Mouse (Mus musculus): ENCODE data around the gene C130026I21Rik.
"Not testable (repeated sequence)": the region's sequence is repeated elsewhere in the genome, so short reads cannot be mapped to it uniquely, and the experiment has no call there.

Gene C130026I21Rik

DNA sequence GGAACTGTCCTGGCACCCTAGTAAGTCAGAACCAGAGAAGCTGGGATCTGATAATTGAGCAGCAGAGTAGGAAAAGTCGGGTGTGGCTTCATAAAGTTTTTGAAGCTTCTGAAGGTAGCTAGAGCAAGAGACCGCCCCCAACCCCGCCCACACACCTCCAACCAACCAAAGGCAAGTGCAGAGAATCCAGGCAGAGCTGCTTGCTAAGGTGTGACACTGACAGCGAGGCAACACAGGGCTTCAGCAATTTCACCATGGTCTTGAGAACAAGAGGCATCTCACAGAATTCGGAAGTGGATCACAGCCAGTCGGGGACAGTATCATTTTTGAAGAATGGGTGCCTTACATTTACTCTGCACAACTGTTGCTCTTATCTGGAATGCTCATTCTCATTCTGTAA is at the start of gene C130026I21Rik:
C130026I21Rik (minus strand) TSS at position 101 of the 400 bp plus-strand sequence.
- ATAC-seq (ENCODE audit: low TSS enrichment) = not testable (repeated sequence)

DNA sequence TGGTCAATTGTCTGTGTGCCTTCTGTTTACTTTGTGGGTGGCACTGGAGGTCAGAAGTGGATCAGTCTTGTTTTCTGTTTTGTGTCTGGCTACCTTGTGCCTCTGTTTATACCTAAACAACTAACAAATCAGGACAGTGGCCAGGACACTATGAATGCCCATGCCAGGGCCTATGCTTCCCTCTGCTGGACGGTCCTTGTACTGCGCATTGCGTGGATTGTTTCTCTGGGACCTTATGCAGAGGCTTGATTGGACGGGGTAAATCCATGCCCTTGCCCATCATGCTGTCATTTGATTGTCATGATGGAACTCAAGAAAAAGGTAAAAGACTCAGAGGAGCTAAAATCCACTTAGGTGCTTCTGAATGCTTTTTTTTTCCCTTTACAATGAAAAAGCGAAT is 16.7 kb upstream of the C130026I21Rik start:
- ATAC-seq (ENCODE audit: low TSS enrichment) = not testable (repeated sequence)

DNA sequence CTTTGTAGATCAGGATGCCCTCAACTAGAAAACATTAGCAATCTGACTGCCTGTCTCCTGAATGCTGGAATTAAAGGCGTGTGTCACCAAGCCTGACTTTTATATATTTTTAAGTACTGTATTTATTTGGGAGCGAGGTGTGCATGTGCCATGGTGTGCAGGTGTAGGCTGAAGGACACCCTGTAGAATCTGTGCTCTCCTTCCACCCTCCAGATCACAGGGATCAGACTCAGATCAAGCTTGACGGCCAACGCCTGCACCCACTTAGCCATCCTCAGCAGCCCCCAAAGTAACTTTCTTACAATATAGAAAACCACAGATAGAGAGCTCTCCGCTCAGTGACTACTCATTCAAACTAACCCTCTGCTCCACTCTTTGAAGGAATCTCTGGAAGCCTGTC is 6.1 kb upstream of the C130026I21Rik start:
- not testable (repeated sequence) for ATAC-seq (ENCODE audit: low TSS enrichment)

DNA sequence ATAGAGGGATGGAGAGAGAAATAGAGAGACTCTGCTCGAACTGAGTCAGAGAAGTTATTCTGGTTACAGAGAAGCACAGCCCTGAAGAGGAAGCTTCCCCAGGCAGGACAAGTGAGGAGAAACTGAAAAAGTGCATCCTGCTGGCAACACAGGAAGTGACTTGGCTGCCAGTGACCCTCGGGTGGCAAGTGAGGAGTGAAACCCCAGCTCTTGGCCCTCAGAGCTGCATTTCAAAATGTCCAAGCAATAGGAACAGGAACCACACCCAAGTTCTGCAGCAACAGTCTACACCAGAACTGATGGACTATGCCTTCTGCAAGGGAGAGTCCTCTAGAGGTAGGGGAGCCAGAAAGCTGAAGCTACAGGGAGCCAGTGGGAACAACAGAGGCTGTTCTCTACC is 11.7 kb downstream of the C130026I21Rik start:
- not testable (repeated sequence) for ATAC-seq (ENCODE audit: low TSS enrichment)

DNA sequence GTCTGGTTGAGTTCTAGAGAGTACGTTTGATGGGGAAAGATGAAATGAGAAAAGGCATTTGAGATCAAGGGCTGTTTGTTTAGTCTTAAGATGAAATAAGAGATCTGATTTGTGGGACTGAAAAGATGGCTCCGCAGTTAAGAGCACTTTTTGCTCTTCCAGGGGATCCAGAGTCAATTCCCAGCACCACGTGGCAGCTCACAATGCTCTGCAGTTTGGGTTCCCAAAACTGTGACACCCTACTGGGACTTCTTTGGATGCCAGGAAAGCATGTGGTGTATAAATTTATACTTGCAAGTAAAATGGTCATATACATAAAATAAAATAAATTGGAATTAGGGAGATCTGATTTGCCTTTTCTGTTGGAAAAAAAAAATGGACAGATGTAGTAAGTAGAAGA is 15.1 kb downstream of the C130026I21Rik start:
- ATAC-seq (ENCODE audit: low TSS enrichment) = not testable (repeated sequence)

DNA sequence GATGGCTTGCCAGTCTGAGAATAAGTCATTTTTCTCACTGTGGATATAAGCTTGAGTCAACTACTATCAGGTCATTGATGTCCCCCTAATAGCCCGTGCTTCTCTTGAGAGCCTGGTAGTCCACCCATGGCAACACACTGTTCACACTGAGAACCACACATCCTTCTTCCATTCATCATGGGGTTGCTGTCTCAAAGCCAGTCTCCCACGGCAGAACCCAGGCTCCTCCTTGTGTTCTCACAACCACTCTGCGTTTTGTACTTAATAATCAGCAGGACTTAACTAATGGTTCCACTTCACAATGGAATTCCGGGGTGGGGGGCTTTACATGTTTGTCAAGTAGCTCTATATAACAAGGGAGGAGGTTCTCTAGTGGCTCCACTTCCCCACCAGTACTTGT is 19.2 kb downstream of the C130026I21Rik start:
- not testable (repeated sequence) for ATAC-seq (ENCODE audit: low TSS enrichment)

DNA sequence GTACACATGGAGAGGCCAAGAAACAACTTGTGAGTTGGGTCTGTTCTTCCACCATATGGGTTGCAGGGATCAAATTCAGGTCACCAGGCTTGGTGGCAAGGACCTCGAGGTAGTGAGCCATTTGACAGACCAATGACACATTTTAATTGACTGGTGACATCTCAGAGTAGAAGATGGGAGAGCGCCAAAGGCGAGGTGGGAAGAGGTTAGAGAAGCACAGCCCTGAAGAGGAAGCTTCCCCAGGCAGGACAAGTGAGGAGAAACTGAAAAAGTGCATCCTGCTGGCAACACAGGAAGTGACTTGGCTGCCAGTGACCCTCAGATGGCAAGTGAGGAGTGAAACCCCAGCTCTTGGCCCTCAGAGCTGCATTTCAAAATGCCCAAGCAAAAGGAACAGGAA is 21.4 kb downstream of the C130026I21Rik start:
- not testable (repeated sequence) for ATAC-seq (ENCODE audit: low TSS enrichment)

DNA sequence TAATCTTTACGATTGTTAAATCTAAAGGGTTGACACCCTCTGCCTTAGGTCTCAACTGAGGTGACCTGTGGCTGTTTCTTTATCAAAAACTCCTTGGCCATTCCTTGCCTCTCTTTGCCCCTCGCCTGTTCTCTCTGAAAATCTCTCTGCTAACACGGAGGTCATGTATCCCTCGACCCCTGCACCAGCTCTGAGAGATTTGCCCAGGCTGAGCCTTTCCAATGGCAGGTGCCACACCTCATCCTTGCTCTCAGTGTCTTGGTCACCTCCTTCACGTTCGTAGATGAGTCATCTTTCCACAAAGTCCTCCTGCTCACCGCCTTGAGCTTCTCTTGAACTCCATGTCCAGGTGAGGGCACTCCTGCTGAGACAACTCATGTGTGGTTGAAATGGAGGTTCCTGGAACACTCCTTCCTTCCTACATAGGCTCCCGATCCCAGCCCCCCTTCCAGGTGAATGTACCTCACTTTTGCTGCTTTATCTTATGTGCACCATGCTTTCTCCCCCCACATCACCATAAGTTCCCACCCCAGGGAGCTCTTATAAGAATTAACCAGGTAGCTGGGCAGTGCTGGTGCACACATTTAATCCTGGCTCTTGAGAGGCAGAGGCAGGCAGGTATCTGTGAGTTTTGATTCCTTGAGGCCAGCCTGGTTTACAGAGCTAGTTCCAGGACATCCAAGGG is 23.4 kb downstream of the C130026I21Rik start:
- ATAC-seq (ENCODE audit: low TSS enrichment) = not testable (repeated sequence)

DNA sequence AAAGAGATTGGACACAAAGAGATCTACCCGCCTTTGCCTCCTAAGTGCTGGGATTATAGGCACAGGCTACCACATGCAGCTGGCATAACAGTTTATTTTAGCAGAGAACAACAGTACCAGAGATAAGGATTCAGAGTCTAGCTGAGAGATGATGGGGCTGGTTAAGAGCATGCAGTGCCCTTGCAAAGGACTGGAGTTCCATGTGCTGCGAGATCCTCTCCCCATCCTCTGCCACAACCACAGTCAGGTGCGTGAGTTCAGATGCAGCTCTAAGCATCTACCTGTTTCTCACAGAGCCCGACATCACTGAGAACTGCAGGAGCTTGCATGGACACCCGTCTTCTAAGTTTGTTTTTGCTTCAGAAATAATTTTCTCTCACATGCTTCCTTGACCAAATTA is 24.1 kb downstream of the C130026I21Rik start:
- not testable (repeated sequence) for ATAC-seq (ENCODE audit: low TSS enrichment)

DNA sequence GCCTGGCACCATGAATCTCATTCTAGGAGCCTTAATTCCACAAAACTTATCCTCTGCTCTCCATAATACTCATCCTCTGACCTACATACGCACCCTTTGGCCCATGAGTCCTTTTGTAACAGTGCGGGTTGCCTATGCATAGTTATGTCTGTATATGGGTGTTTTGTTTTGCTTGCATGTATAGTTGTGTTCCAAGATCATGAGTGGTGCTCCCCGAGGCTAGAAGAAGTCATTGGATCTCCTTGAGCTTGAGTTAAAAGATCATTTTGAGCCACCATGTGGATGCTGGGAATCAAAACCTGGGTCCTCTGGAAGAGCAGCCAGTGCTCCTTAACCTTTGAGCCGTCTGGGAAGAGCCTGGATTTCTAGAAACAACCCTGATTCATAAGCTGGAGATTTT is 25.4 kb downstream of the C130026I21Rik start:
- ATAC-seq (ENCODE audit: low TSS enrichment) = not testable (repeated sequence)

DNA sequence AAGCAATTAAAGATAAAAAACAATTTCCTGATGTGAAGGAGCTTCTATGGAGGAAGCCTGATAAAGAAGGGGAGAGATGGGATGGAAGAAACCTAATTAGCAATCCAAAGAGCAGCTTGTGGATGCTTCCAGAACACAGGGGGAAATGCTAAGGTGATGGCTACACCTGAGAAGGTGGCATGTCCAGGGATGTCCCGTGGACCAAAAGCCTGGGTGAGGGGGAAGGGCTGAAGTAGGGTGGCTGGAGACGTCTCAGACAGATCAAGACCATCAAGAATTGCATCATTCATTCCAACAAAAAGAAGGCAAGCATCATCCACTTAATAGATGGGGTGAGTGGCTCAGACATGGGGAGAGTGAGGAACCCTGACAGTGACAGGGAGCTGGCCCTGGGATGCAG is 27.3 kb downstream of the C130026I21Rik start:
- ATAC-seq (ENCODE audit: low TSS enrichment) = not testable (repeated sequence)

DNA sequence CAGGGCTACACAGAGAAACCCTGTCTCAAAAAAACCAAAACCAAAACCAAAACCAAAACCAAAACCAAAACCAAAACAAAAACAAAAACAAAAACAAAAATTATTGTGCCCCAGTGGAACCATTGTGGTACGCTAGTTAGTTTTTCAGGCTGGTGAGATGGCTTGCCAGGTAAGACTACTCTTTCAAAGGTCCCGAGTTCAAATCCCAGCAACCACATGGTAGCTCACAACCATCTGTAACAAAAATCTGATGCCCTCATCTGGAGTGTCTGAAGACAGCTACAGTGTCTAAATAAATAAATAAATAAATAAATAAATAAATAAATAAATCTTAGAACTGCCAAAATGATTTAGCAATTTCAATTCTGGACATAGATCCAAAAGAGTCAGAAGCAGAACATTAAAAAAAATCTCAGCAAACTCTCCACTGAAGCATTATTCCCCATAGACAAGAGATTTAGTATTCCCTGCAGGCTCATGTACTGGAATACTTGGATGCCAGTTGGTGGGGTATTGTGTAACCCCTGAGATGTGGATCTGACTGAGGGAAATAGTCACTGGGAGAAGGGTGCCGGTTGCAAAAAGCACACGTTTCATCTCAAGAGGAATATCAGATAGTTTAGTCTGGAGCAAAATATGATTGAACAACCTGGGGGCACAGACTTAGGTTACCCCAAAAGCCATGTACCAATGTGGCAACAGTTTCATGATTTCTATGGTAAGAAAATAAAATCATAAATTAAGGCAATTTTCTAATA is 31.2 kb downstream of the C130026I21Rik start:
- ATAC-seq (ENCODE audit: low TSS enrichment) = not testable (repeated sequence)

DNA sequence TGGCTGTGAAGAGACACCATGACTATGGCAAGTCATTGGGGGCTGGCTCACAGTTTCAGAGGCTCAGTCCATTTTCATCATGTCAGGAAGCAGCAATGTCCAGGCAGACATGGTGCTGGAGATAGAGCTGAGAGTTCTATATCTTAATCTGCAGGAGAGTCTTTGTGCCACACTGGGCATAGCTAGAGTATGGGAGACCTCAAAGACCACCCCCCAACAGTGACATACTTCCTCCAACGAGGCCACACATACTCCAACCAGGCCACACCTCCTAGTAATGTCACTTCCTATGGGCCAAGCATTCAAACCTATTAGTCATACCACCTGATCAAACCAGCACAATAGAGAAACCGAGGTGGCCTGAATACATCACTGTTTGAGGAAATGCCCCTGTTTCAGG is 63.8 kb downstream of the C130026I21Rik start:
- not testable (repeated sequence) for ATAC-seq (ENCODE audit: low TSS enrichment)

DNA sequence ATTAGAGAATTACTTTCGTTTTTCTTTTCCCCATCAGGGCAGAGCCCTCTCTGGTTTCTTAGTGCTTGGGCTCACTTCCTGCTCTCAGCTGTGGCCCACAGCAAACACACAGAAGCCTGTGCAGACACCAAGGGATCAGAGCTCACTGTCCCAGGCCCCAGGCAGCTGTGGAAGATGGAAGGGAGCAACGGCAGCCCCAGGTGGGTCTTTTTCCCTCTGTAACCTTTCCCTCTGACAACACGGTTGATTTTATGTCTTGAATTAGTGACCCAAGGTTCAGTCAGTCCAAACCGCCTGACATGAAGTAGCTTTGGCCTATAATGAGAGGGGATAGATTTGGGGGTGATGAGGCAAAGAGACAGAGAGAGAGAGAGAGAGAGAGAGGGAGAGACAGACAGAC is 70.8 kb downstream of the C130026I21Rik start:
- ATAC-seq (ENCODE audit: low TSS enrichment) = not testable (repeated sequence)

DNA sequence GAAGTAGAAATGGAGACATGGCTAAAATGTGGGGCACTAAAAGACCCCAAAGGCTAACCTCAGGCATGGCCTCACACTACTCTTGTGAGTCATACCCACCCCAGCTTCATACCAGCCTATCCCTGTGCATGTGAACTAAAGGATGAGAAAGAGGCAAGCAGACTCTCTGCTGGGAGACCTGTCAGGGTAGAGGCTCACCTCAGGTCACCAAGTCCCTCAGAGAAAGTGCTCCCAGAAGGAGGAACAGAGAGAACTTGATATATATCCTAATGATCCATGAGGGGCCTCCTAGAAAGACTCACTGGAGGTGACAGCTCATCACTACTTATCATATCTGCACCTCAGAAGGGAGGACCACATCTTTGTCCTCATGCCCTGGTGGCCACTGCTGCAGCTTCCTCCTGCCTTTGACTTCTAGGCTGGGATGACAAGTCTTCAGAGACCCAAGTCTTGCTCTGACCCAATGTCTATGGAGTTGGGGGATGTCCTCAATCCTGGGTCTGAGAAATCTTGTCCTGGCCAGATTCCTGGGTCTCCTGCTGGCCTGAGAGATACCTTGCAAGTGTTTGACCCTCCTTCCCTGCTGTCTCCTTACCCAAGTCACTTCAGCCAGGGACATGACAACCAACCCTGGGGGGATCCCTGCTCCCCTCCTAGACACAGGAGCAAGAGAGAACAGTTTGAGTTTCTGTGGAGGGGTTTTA is 71.6 kb downstream of the C130026I21Rik start:
- ATAC-seq (ENCODE audit: low TSS enrichment) = not testable (repeated sequence)

DNA sequence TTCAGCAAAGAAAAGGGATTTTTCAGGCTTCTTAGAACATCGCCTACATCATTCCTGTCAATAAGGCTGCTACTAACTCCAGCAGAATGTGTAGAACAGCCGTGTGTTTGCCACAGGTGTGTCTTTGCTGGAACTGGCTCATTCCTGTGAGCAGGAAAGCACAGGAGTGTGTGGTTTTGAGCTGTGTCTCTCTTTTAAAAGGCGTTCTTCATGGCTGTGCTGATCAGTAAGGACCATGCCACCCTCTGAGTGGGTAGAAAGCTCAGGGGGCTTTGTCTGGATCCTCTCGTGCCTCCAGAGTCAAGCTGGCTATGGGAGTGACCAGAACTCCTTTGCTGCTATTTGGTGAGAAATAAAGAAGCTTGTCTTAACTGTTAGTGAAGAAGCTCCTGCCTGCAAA is 73.6 kb downstream of the C130026I21Rik start:
- ATAC-seq (ENCODE audit: low TSS enrichment) = not testable (repeated sequence)

DNA sequence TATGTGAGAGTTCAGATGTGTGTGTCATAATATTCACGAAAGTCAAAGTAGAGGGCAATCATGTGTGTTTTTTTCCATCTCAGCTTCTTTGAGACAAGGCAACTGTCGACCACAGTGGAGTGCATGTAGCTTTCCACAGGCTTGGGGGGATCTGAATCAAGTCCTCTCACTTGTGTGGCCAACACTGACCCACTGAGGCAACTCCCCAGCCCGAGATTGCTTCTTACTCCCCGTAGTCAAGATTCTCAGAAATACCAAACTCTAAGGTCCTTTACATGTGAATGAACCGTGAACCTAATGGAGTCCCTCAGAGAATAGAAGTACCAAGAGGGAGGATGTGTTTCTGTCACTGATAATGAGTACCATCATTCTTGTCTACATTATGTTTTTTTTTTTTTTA is 76.6 kb downstream of the C130026I21Rik start:
- ATAC-seq (ENCODE audit: low TSS enrichment) = not testable (repeated sequence)

DNA sequence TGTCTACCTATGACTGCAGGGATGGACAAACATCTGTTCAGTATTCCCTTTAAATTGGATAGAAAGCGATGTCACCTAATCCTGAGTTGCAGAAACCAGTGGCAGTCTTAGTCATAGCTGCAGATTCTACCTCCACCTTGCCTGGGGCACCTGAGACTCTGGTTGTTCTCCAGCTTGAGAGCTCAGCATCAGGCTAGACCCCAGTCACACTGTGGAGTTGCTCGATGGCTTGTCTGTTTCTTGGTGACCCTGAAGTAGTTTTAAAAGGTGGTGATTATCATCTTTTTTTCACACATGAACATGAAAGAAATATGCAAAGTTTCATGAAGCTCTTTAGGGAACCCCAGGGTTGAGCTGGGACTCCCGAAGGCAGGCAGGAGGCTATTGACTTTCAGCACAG is 88.4 kb downstream of the C130026I21Rik start:
- ATAC-seq (ENCODE audit: low TSS enrichment) = not testable (repeated sequence)

DNA sequence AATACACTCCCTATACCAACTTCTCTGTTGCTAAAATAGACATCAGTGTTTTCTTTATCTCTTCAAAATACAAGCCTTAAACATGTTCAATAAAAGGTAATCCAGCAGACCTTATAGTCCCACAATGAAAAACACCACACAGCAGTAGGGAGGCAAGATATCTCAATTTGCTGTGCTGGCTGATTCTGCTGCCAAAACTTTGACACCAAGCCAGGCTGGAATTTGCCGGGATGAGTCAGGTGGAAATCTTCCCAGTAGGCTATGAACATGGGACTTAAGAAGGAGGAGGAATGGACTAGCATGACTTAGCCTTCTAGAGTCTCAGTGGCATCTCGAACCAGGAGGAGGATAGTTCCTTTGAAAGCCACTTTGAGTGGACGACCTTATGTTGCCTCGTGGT is 91.4 kb downstream of the C130026I21Rik start:
- ATAC-seq (ENCODE audit: low TSS enrichment) = not testable (repeated sequence)

DNA sequence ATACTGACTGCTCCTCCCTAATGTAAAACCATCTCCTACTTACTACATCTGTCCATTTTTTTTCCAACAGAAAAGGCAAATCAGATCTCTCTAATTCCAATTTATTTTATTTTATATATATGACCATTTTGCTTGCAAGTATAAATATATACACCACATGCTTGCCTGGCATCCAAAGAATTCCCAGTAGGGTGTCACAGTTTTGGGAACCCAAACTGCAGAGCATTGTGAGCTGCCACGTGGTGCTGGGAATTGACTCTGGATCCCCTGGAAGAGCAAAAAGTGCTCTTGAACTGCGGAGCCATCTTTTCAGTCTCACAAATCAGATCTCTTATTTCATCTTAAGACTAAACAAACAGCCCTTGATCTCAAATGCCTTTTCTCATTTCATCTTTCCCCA is 107.5 kb downstream of the C130026I21Rik start:
- ATAC-seq (ENCODE audit: low TSS enrichment) = not testable (repeated sequence)

DNA sequence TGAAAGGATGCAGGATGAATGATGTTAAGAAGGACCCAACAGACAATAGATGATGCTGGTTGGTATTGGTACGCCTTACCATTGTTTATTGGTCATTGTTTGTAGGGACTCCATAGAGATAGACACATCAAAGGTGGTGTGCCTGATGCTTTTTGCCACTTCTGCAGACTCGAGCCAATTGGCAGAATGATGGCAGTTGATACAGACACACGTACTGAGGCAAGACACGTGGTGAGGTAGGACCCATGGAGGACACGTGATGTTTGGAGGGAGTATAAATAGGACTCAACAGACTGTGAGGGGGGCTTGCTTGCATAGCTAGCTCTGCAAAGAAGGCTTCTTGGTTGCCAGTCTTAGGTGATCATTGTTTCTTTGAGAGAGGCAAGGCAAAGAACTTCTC is 115.2 kb downstream of the C130026I21Rik start:
- ATAC-seq (ENCODE audit: low TSS enrichment) = not testable (repeated sequence)

DNA sequence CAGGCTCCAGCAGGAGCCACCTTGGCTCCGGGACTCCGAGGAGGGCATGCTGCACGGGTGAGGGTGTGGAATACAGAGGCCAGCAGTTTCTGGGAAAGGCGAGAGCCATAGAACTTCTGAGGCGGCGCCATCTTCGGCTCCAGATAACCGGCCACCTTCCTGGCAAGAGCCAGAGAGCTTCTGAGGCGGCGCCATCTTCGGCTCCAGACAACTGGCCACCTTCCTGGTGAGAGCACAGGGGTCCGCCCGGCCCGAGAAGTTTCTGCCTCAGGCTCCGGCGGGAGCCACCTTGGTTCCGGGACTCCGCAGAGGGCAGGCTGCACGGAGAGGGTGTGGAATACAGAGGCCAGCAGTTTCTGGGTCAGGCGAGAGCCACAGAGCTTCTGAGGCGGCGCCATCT is 136.7 kb downstream of the C130026I21Rik start:
- not testable (repeated sequence) for ATAC-seq (ENCODE audit: low TSS enrichment)
